Mouse (Mus musculus) NIH3T3 (cell line): ENCODE results near the gene Olfr332.
A peak's percentile ranks its signal among the peaks of the same experiment; 100 is the strongest.
"Not testable (repeated sequence)": the region's sequence is repeated elsewhere in the genome, so short reads cannot be mapped to it uniquely, and the experiment has no call there.

ENCODE experiments used
- DNase-seq: peaks from one replicate; pipeline ENCODE4 v3.0.0-alpha.2; 2012; ENCODE audit warnings: low read depth

The Olfr332 gene

GRCm38 (mm10) chr11:58492455-58492854 lies at the start of gene Olfr332:
Olfr332 (minus strand) TSS chr11:58492555.
- no peak for DNase-seq

- not testable (repeated sequence) for DNase-seq
Measured at GRCm38 (mm10) chr11:58534736-58535135, 42.4 kb upstream of the Olfr332 start, which contains the start of gene Olfr330. Olfr330 (minus strand) TSS chr11:58534836.

- not testable (repeated sequence) for DNase-seq
Measured at GRCm38 (mm10) chr11:58519756-58520155, 27.4 kb upstream of the Olfr332 start.

GRCm38 (mm10) chr11:58518916-58519315 lies 26.6 kb upstream of the Olfr332 start:
- not testable (repeated sequence) for DNase-seq

- not testable (repeated sequence) for DNase-seq
Measured at GRCm38 (mm10) chr11:58509058-58509457, 16.7 kb upstream of the Olfr332 start.

- not testable (repeated sequence) for DNase-seq
Measured at GRCm38 (mm10) chr11:58502472-58502871, 10.1 kb upstream of the Olfr332 start, which contains the start of gene Olfr331. Olfr331 (minus strand) TSS chr11:58502572.

- peak; percentile 62 for DNase-seq
Measured at GRCm38 (mm10) chr11:58499290-58499689, 6.9 kb upstream of the Olfr332 start.

- no peak for DNase-seq
Measured at GRCm38 (mm10) chr11:58498761-58499160, 6.4 kb upstream of the Olfr332 start.

GRCm38 (mm10) chr11:58462170-58462569 lies 30.2 kb downstream of the Olfr332 start, which contains the start of gene Olfr30:
Olfr30 (minus strand) TSS chr11:58462270.
- no peak for DNase-seq

- DNase-seq: no peak
Measured at GRCm38 (mm10) chr11:58453592-58453991, 38.8 kb downstream of the Olfr332 start.

- no peak for DNase-seq
Measured at GRCm38 (mm10) chr11:58452759-58453158, 39.6 kb downstream of the Olfr332 start, which contains the start of gene Lypd9. Lypd9 (minus strand) TSS chr11:58452923.
